Mouse (Mus musculus): ENCODE results near the gene Gmpr. TPM values are rescaled to one million over a fixed set of nuclear protein-coding genes. Genes with fewer than 3 reads are reported as not detected.

Gmpr gene
- polyA plus RNA-seq, 1 experiment, result 7.6 TPM

DNA sequence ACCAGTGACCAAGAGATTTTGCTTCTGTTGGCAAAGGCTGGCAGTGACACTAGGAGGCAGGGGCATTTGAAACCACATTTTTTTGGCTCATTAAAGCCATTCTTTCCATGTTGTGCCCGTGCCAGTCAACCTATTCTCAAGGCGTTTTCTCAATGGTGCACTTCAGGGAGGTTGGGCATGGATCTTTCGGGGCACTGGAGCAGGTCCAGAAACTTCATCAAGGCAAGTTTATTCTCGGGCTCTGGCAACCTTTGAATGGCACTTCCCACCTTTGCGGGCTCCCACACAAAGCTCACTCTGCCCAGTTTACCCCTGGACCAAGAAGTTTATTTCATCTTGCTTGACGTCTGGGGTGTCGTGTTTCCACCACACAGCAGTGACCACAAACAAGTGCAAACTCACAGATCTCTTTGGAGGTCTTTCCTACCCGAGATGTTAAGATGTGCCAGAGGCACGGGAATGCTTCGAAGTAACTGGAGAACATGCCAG lies 41.2 kb upstream of the Gmpr start:
- TF ChIP-seq POLR2A (IDR thresholded peaks at IDR 0.05; ENCODE audit: insufficient read depth, low read length) (no peak), CTCF (IDR thresholded peaks at IDR 0.05; ENCODE audit: low read depth, low read length) (no peak), EP300 (IDR thresholded peaks at IDR 0.05; ENCODE audit: insufficient read depth, low read depth, low read length) (no peak)

GRCm38 (mm10) chr13:45468751-45469150 lies 38.5 kb upstream of the Gmpr start:
- H3K9ac ChIP-seq (ENCODE audit: low read depth, poor library complexity, severe bottlenecking), result no peak overlapping the region
- H3K9me3 ChIP-seq (replicated peaks; ENCODE audit: control insufficient read depth, insufficient read depth, low read length, poor library complexity, severe bottlenecking), result no peaks in the 10 kb centered on the region
- H3K4me1 ChIP-seq (ENCODE audit: control insufficient read depth, insufficient read depth, low read length), result no peaks in the 10 kb centered on the region
- H3K27me3 ChIP-seq (ENCODE audit: control insufficient read depth, insufficient read depth, low read length, poor library complexity, severe bottlenecking), result no peaks in the 10 kb centered on the region
- H3K4me3 ChIP-seq (ENCODE audit: low read depth, low read length), result no peak overlapping the region
- TF ChIP-seq CTCF (IDR thresholded peaks at IDR 0.05; ENCODE audit: low read depth, low read length) (no peak), EP300 (IDR thresholded peaks at IDR 0.05; ENCODE audit: insufficient read depth, low read depth, low read length) (no peak), POLR2A (IDR thresholded peaks at IDR 0.05; ENCODE audit: insufficient read depth, low read length) (no peak)
- H3K27ac ChIP-seq (ENCODE audit: insufficient read depth, low read length), result no peak overlapping the region
- no peaks in the 10 kb centered on the region for H3K36me3 ChIP-seq (ENCODE audit: control insufficient read depth, insufficient read depth, low read length, poor library complexity, severe bottlenecking)

More for the DNA sequence above, 41.2 kb upstream of the Gmpr start:
- no peaks in the 10 kb centered on the region for H3K9me3 ChIP-seq (replicated peaks; ENCODE audit: control insufficient read depth, insufficient read depth, low read length, poor library complexity, severe bottlenecking)
- no peaks in the 10 kb centered on the region for H3K27me3 ChIP-seq (ENCODE audit: control insufficient read depth, insufficient read depth, low read length, poor library complexity, severe bottlenecking)
- no peak overlapping the region for H3K9ac ChIP-seq (ENCODE audit: low read depth, poor library complexity, severe bottlenecking)
- no peaks in the 10 kb centered on the region for H3K4me1 ChIP-seq (ENCODE audit: control insufficient read depth, insufficient read depth, low read length)
- H3K27ac ChIP-seq (ENCODE audit: insufficient read depth, low read length), result no peak overlapping the region
- no peaks in the 10 kb centered on the region for H3K36me3 ChIP-seq (ENCODE audit: control insufficient read depth, insufficient read depth, low read length, poor library complexity, severe bottlenecking)
- no peak overlapping the region for H3K4me3 ChIP-seq (ENCODE audit: low read depth, low read length)

GRCm38 (mm10) chr13:45469481-45470301 lies 37.6 kb upstream of the Gmpr start:
- H3K36me3 ChIP-seq (ENCODE audit: control insufficient read depth, insufficient read depth, low read length, poor library complexity, severe bottlenecking), result no peaks in the 10 kb centered on the region
- no peaks in the 10 kb centered on the region for H3K27me3 ChIP-seq (ENCODE audit: control insufficient read depth, insufficient read depth, low read length, poor library complexity, severe bottlenecking)
- no peak overlapping the region for H3K27ac ChIP-seq (ENCODE audit: insufficient read depth, low read length)
- H3K9ac ChIP-seq (ENCODE audit: low read depth, poor library complexity, severe bottlenecking), result no peak overlapping the region
- H3K4me3 ChIP-seq (ENCODE audit: low read depth, low read length), result no peak overlapping the region
- H3K9me3 ChIP-seq (replicated peaks; ENCODE audit: control insufficient read depth, insufficient read depth, low read length, poor library complexity, severe bottlenecking), result no peaks in the 10 kb centered on the region
- TF ChIP-seq POLR2A (IDR thresholded peaks at IDR 0.05; ENCODE audit: insufficient read depth, low read length), result no peak
- no peak for TF ChIP-seq CTCF (IDR thresholded peaks at IDR 0.05; ENCODE audit: low read depth, low read length)
- TF ChIP-seq EP300 (IDR thresholded peaks at IDR 0.05; ENCODE audit: insufficient read depth, low read depth, low read length), result no peak
- H3K4me1 ChIP-seq (ENCODE audit: control insufficient read depth, insufficient read depth, low read length), result no peaks in the 10 kb centered on the region

DNA sequence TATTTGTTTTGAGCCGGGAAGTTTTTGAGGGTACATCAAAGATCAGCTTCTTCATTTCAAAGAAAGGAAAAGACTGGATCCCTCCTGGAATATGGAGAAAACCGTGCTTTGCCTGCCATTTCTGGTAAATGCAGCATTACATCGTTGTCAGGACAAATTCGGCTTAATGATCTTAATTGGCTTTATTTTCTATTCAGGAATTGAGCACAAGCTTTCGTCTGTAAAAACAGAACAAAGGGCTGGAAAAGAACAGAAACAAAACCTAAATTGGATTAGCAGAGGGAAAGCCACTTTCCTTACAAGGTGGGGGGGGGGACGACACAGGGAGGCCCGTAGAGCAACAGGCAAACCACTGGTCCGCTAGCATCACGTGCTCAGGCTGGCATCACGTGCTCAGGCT lies 33.9 kb upstream of the Gmpr start:
- no peak overlapping the region for H3K9ac ChIP-seq (ENCODE audit: low read depth, poor library complexity, severe bottlenecking)
- no peaks in the 10 kb centered on the region for H3K36me3 ChIP-seq (ENCODE audit: control insufficient read depth, insufficient read depth, low read length, poor library complexity, severe bottlenecking)
- no peak overlapping the region for H3K27ac ChIP-seq (ENCODE audit: insufficient read depth, low read length)
- no peaks in the 10 kb centered on the region for H3K27me3 ChIP-seq (ENCODE audit: control insufficient read depth, insufficient read depth, low read length, poor library complexity, severe bottlenecking)
- no peak for TF ChIP-seq EP300 (IDR thresholded peaks at IDR 0.05; ENCODE audit: insufficient read depth, low read depth, low read length)
- no peak for TF ChIP-seq CTCF (IDR thresholded peaks at IDR 0.05; ENCODE audit: low read depth, low read length)
- no peak for TF ChIP-seq POLR2A (IDR thresholded peaks at IDR 0.05; ENCODE audit: insufficient read depth, low read length)
- no peak overlapping the region for H3K4me3 ChIP-seq (ENCODE audit: low read depth, low read length)
- no peaks in the 10 kb centered on the region for H3K9me3 ChIP-seq (replicated peaks; ENCODE audit: control insufficient read depth, insufficient read depth, low read length, poor library complexity, severe bottlenecking)
- no peaks in the 10 kb centered on the region for H3K4me1 ChIP-seq (ENCODE audit: control insufficient read depth, insufficient read depth, low read length)

GRCm38 (mm10) chr13:45475297-45475696 lies 31.9 kb upstream of the Gmpr start:
- Histone ChIP-seq H3K4me1 (ENCODE audit: control insufficient read depth, insufficient read depth, low read length) (no peaks in the 10 kb centered on the region), H3K4me3 (ENCODE audit: low read depth, low read length) (no peak overlapping the region), H3K9ac (ENCODE audit: low read depth, poor library complexity, severe bottlenecking) (no peak overlapping the region), H3K36me3 (ENCODE audit: control insufficient read depth, insufficient read depth, low read length, poor library complexity, severe bottlenecking) (no peaks in the 10 kb centered on the region), H3K27me3 (ENCODE audit: control insufficient read depth, insufficient read depth, low read length, poor library complexity, severe bottlenecking) (no peaks in the 10 kb centered on the region), H3K27ac (ENCODE audit: insufficient read depth, low read length) (no peak overlapping the region), H3K9me3 (replicated peaks; ENCODE audit: control insufficient read depth, insufficient read depth, low read length, poor library complexity, severe bottlenecking) (no peaks in the 10 kb centered on the region)
- TF ChIP-seq POLR2A (IDR thresholded peaks at IDR 0.05; ENCODE audit: insufficient read depth, low read length), result no peak
- TF ChIP-seq EP300 (IDR thresholded peaks at IDR 0.05; ENCODE audit: insufficient read depth, low read depth, low read length), result no peak
- TF ChIP-seq CTCF (IDR thresholded peaks at IDR 0.05; ENCODE audit: low read depth, low read length), result no peak

GRCm38 (mm10) chr13:45477183-45477582 lies 30.1 kb upstream of the Gmpr start:
- no peak overlapping the region for H3K9ac ChIP-seq (ENCODE audit: low read depth, poor library complexity, severe bottlenecking)
- no peaks in the 10 kb centered on the region for H3K4me1 ChIP-seq (ENCODE audit: control insufficient read depth, insufficient read depth, low read length)
- TF ChIP-seq CTCF (IDR thresholded peaks at IDR 0.05; ENCODE audit: low read depth, low read length), result peak; percentile 24
- TF ChIP-seq POLR2A (IDR thresholded peaks at IDR 0.05; ENCODE audit: insufficient read depth, low read length), result no peak
- TF ChIP-seq EP300 (IDR thresholded peaks at IDR 0.05; ENCODE audit: insufficient read depth, low read depth, low read length), result no peak
- H3K36me3 ChIP-seq (ENCODE audit: control insufficient read depth, insufficient read depth, low read length, poor library complexity, severe bottlenecking), result no peaks in the 10 kb centered on the region
- H3K27ac ChIP-seq (ENCODE audit: insufficient read depth, low read length), result no peak overlapping the region
- H3K4me3 ChIP-seq (ENCODE audit: low read depth, low read length), result no peak overlapping the region
- H3K9me3 ChIP-seq (replicated peaks; ENCODE audit: control insufficient read depth, insufficient read depth, low read length, poor library complexity, severe bottlenecking), result no peaks in the 10 kb centered on the region
- H3K27me3 ChIP-seq (ENCODE audit: control insufficient read depth, insufficient read depth, low read length, poor library complexity, severe bottlenecking), result no peaks in the 10 kb centered on the region
